Mouse (Mus musculus) embryonic facial prominence, embryonic 11.5 days (tissue): ENCODE results near the gene Igf2r. TPM values are rescaled to one million over a fixed set of nuclear protein-coding genes. Genes with fewer than 3 reads are reported as not detected.

Experiments
- ATAC-seq: fragments of 200-750 bp; cut with Nextera tagmentation; replicated peaks from 2 replicates; pipeline ENCODE4 v1.8.0; 2017; ENCODE audit warnings: low read depth; ENCODE audit not compliant: insufficient number of reproducible peaks, low FRiP score, low TSS enrichment
- DNase-seq: peaks from one replicate; pipeline ENCODE4 v3.0.0-alpha.2; 2015; ENCODE audit warnings: low spot score
- H3K27ac ChIP-seq: fragments of 300-500 bp; sonication (generic); replicated peaks from 2 replicates; pipeline ENCODE4 v1.5.1; 2014; ENCODE audit warnings: mild to moderate bottlenecking, low read depth, low read length, control low read depth
- H3K27me3 ChIP-seq: fragments of 300-500 bp; sonication (generic); 2 replicates; pipeline ENCODE4 v1.6.1; 2014; ENCODE audit warnings: mild to moderate bottlenecking, low read length, moderate library complexity, mixed read lengths; ENCODE audit not compliant: control insufficient read depth, insufficient read depth
- H3K36me3 ChIP-seq: fragments of 300-500 bp; sonication (generic); replicated peaks from 2 replicates; pipeline ENCODE4 v1.6.1; 2014; ENCODE audit warnings: low read depth, mild to moderate bottlenecking, low read length, moderate library complexity, mixed read lengths; ENCODE audit not compliant: control insufficient read depth, insufficient read depth
- H3K4me1 ChIP-seq: fragments of 300-500 bp; sonication (generic); 2 replicates; pipeline ENCODE4 v1.6.1; 2014; ENCODE audit warnings: low read length, mixed read lengths; ENCODE audit not compliant: control insufficient read depth, insufficient read depth
- H3K4me2 ChIP-seq: fragments of 300-500 bp; sonication (generic); 2 replicates; pipeline ENCODE4 v1.6.1; 2014; ENCODE audit warnings: low read depth, mild to moderate bottlenecking, control low read depth, low read length, moderate library complexity
- H3K4me3 ChIP-seq: fragments of 300-500 bp; sonication (generic); 2 replicates; pipeline ENCODE4 v1.5.1; 2014; ENCODE audit warnings: low read depth, low read length, control low read depth
- H3K9ac ChIP-seq: fragments of 300-500 bp; sonication (generic); replicated peaks from 2 replicates; pipeline ENCODE4 v1.6.1; 2014; ENCODE audit warnings: mild to moderate bottlenecking, control low read depth, low read length
- H3K9me3 ChIP-seq: fragments of 300-500 bp; sonication (generic); replicated peaks from 2 replicates; pipeline ENCODE4 v1.6.1; 2016; ENCODE audit warnings: mild to moderate bottlenecking, low read length, inconsistent platforms, mixed read lengths; ENCODE audit not compliant: control insufficient read depth
- WGBS: fragments of 180-500 bp; shearing (Covaris S2); extraction: QIAGEN DNeasy Blood & Tissue Kit; methylation state at CpG from one replicate; pipeline ENCODE4 v1.1.7; 2014; 5-methylcytosine and 5-hydroxymethylcytosine counted together
- polyA plus RNA-seq: library from polyadenylated mRNA; unstranded; fragments of >200 nt; fragmentation: Nextera tagmentation; extraction: Ambion mirVana; gene quantifications from 2 replicates; pipeline ENCODE4 v1.2.1, GENCODE M21; 2014

Gene Igf2r
- 19.4 and 19.6 TPM in 2 replicates for polyA plus RNA-seq

- H3K27ac ChIP-seq: peak within 1 kb of the TSS; percentile 53
- DNase-seq (peak; percentile 91), ATAC-seq (peak; percentile 77)
- no peaks in the 10 kb centered on the region for H3K27me3 ChIP-seq
- no peaks in the 10 kb centered on the region for H3K9me3 ChIP-seq
- no peaks in the 10 kb centered on the region for H3K4me1 ChIP-seq
- peak within 1 kb of the TSS; percentile 85 for H3K9ac ChIP-seq
- H3K36me3 ChIP-seq: no peaks in the 10 kb centered on the region
- 19% methylated on average over 61 of the region's 67 CpGs for WGBS
- H3K4me3 ChIP-seq: peak within 1 kb of the TSS; percentile 76
- peak within 1 kb of the TSS; percentile 78 for H3K4me2 ChIP-seq
Measured at GRCm38 (mm10) chr17:12769380-12769921, at the start of gene Igf2r. Gene Igf2r (minus strand): TSS chr17:12769664.

DNA sequence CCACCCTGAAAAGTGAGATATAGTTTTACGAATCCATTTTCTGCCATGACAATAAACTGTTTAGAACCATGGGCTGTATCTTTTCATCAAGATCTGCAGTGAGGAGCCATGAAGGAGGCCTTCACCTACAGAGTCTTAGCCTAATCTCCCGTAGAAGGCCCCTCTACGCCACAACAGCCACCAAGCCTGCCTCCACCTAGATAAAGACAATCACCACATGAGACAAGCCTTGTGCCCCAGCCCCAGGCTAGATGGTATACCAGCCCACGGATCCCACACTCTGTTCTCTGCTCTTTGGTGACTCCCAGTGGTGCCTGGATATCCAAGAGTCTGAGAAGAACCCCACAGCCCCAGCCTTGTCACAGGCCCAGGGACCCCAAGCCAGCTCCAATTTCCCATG lies 46.4 kb upstream of the Igf2r start:
- no peak overlapping the region for H3K4me2 ChIP-seq
- ATAC-seq: no peak
- H3K4me1 ChIP-seq: no peaks in the 10 kb centered on the region
- H3K4me3 ChIP-seq: no peak overlapping the region
- WGBS: 87% methylated on average over 4 of the region's 4 CpGs
- no peak for DNase-seq
- H3K27me3 ChIP-seq: no peaks in the 10 kb centered on the region
- H3K36me3 ChIP-seq: no peaks in the 10 kb centered on the region; the same call in 1 of the 2 replicates
- 0 out of 2 replicates have a peak, but pooled peaks cover 2% of the 10 kb centered on the region for H3K9me3 ChIP-seq
- H3K9ac ChIP-seq: no peak overlapping the region
- H3K27ac ChIP-seq: no peak overlapping the region

- Histone ChIP-seq H3K9ac (no peak overlapping the region), H3K36me3 (no peaks in the 10 kb centered on the region; the same call in 1 of the 2 replicates), H3K4me3 (no peak overlapping the region), H3K4me1 (no peaks in the 10 kb centered on the region), H3K9me3 (no peaks in the 10 kb centered on the region), H3K27ac (no peak overlapping the region), H3K27me3 (no peaks in the 10 kb centered on the region), H3K4me2 (no peak overlapping the region)
- 92% methylated on average over 3 of the region's 3 CpGs for WGBS
- DNase-seq (no peak), ATAC-seq (no peak)
Measured at GRCm38 (mm10) chr17:12814502-12814901, 45.0 kb upstream of the Igf2r start.

GRCm38 (mm10) chr17:12810973-12811303 lies 41.5 kb upstream of the Igf2r start:
- H3K4me1 ChIP-seq: no peaks in the 10 kb centered on the region
- H3K4me3 ChIP-seq: no peak overlapping the region
- no peak for ATAC-seq
- no peak for DNase-seq
- no peak overlapping the region for H3K27ac ChIP-seq
- no peaks in the 10 kb centered on the region for H3K27me3 ChIP-seq
- no peak overlapping the region for H3K4me2 ChIP-seq
- 90% methylated on average over 1 of the region's 1 CpGs for WGBS
- no peaks in the 10 kb centered on the region for H3K9me3 ChIP-seq
- no peaks in the 10 kb centered on the region for H3K36me3 ChIP-seq
- no peak overlapping the region for H3K9ac ChIP-seq

- no peaks in the 10 kb centered on the region for H3K4me1 ChIP-seq
- H3K27me3 ChIP-seq: no peaks in the 10 kb centered on the region
- no peak overlapping the region for H3K4me3 ChIP-seq
- no peak overlapping the region for H3K4me2 ChIP-seq
- no peaks in the 10 kb centered on the region for H3K36me3 ChIP-seq
- DNase-seq (peak; percentile 92), ATAC-seq (peak; percentile 83)
- no peak overlapping the region; the same call in 1 of the 2 replicates for H3K27ac ChIP-seq
- H3K9me3 ChIP-seq: no peaks in the 10 kb centered on the region
- WGBS: 29% methylated on average over 14 of the region's 14 CpGs
- peak overlapping the region; percentile 50 for H3K9ac ChIP-seq
Measured at GRCm38 (mm10) chr17:12810103-12810972, 40.9 kb upstream of the Igf2r start.

GRCm38 (mm10) chr17:12808851-12809250 lies 39.4 kb upstream of the Igf2r start:
- Histone ChIP-seq H3K9ac (no peak overlapping the region), H3K27ac (no peak overlapping the region), H3K4me1 (no peaks in the 10 kb centered on the region), H3K4me3 (no peak overlapping the region), H3K4me2 (no peak overlapping the region), H3K9me3 (no peaks in the 10 kb centered on the region), H3K36me3 (no peaks in the 10 kb centered on the region), H3K27me3 (no peaks in the 10 kb centered on the region)
- ATAC-seq (no peak), DNase-seq (no peak)
- WGBS: 90% methylated on average over 6 of the region's 6 CpGs

- Histone ChIP-seq H3K4me1 (no peaks in the 10 kb centered on the region), H3K4me3 (no peak overlapping the region), H3K27me3 (no peaks in the 10 kb centered on the region), H3K36me3 (no peaks in the 10 kb centered on the region), H3K9me3 (no peaks in the 10 kb centered on the region), H3K9ac (no peak overlapping the region), H3K4me2 (no peak overlapping the region), H3K27ac (no peak overlapping the region)
- DNase-seq (no peak), ATAC-seq (no peak)
Measured at GRCm38 (mm10) chr17:12804584-12805445, 35.4 kb upstream of the Igf2r start.
